Mouse (Mus musculus): Measurements from ENCODE around the gene Tysnd1. TPM values are rescaled to one million over a fixed set of nuclear protein-coding genes. Genes with fewer than 3 reads are reported as not detected.

Tysnd1 gene
- polyA plus RNA-seq, 1 experiment from 2014 or later: 37.1 TPM

DNA sequence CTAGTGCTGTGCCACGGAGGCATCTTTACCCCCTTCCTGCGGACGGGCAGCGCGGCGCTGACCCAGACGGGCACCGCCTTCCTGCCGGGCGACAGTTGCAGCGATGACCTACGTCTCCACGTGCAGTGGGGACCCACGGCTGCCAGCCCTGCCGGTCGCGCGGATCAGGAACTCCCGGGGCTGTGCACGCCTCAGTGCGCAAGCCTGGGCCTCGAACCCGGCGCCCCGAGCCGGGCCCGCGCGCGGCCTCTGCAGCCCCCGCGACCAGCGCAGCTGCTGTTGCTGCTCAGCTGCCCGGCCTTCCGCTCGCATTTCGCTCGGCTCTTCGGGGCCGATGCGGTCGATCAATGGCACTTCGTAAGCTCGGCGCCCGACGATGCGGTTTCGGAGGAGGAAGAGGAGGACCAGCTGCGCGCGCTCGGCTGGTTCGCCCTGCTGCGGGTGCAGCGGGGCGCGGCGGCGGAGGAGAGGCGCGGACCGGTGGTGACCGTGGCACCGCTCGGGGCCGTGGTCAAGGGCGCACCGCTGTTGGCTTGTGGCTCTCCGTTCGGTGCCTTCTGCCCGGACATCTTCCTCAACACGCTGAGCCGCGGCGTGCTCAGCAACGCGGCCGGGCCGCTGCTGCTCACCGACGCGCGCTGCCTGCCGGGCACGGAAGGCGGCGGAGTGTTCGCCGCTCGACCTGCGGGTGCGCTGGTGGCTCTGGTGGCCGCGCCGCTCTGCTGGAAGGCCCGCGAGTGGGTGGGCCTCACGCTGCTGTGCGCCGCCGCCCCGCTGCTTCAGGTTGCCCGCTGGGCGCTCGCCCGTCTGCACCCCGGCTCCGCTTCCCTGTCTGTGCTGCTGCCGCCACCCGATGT is 617 bp downstream of the Tysnd1 start:
- Histone ChIP-seq H3K4me1 (replicated peaks) (peaks cover 21% of the 10 kb centered on the region), H3K36me3 (peaks cover 24% of the 10 kb centered on the region), H3K27me3 (no peaks in the 10 kb centered on the region), H3K9me3 (no peaks in the 10 kb centered on the region), H3K9ac (peak overlapping the region; percentile 80), H3K4me3 (peak overlapping the region; percentile 74), H3K4me2 (peak overlapping the region; percentile 100), H3K27ac (replicated peaks) (peak overlapping the region; percentile 74)
- WGBS: under 1% methylated on average over 91 of the region's 111 CpGs
- peak; percentile 46 for ATAC-seq (ENCODE audit: low FRiP score, low read depth)

- H3K9ac ChIP-seq: peak overlapping the region; percentile 80
- ATAC-seq (ENCODE audit: low FRiP score, low read depth): no peak
- WGBS: 14% methylated on average over 19 of the region's 19 CpGs
These were observed 1.2 kb downstream of the Tysnd1 start for GRCm38 (mm10) chr10:61696560-61696823.

DNA sequence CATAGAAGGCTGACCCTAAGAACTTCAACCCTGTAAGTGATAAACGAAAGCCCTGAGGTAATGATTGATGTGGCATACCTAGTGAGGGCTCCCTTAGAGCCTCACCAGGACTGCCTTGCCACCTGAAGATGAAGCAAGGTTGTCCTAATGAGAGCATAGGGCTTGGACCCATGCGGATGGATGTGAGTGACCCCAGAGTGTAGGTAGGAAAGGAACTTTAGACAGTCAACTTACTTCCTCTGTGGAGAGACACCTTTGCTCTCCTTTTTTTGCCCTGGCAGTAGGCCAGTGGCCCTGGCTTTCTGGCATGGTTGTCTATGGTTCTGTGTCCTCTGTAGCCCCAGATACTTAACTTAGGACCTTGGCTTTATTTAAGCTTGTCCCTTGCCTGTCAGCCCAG is 1.7 kb downstream of the Tysnd1 start:
- Histone ChIP-seq H3K9me3 (no peaks in the 10 kb centered on the region), H3K4me2 (peak overlapping the region; percentile 100), H3K27me3 (no peaks in the 10 kb centered on the region), H3K4me3 (peak overlapping the region; percentile 74), H3K36me3 (peaks cover 19% of the 10 kb centered on the region), H3K9ac (peak overlapping the region; percentile 80; the same call in 1 of the 2 replicates), H3K4me1 (replicated peaks) (peaks cover 21% of the 10 kb centered on the region), H3K27ac (replicated peaks) (no peak overlapping the region)
- no peak for ATAC-seq (ENCODE audit: low FRiP score, low read depth)
- WGBS: 96% methylated on average over 2 of the region's 2 CpGs

More at GRCm38 (mm10) chr10:61696560-61696823, 1.2 kb downstream of the Tysnd1 start:
- Histone ChIP-seq H3K36me3 (peaks cover 18% of the 10 kb centered on the region), H3K4me1 (replicated peaks) (peaks cover 21% of the 10 kb centered on the region), H3K27ac (replicated peaks) (no peak overlapping the region), H3K27me3 (no peaks in the 10 kb centered on the region), H3K4me3 (peak overlapping the region; percentile 74), H3K9me3 (no peaks in the 10 kb centered on the region), H3K4me2 (peak overlapping the region; percentile 100)

DNA sequence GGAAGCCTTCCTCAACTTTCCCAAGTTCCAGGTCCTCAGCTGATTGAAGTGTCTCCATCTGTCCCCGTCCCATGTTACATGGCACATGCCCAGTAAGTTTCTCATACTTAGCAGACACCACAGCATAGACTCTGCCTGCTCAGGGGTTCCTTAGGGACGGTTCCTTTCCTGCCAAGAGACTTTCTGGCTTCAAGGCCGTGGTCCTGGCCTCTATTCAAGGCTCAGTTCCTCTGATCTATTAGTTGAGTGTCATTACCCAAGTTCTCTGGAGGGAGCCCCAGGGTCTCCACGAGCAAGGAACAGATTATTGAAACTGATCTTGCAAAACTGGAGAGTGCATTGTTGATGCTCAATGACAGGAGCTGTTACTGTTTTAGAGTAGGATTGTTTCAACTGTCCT is 9.3 kb downstream of the Tysnd1 start:
- Histone ChIP-seq H3K4me1 (replicated peaks) (no peaks in the 10 kb centered on the region), H3K4me3 (no peak overlapping the region), H3K9me3 (no peaks in the 10 kb centered on the region), H3K27me3 (no peaks in the 10 kb centered on the region), H3K27ac (replicated peaks) (no peak overlapping the region), H3K4me2 (no peak overlapping the region), H3K9ac (no peak overlapping the region), H3K36me3 (peaks cover 19% of the 10 kb centered on the region)
- 88% methylated on average over 4 of the region's 4 CpGs for WGBS
- no peak for ATAC-seq (ENCODE audit: low FRiP score, low read depth)

- Histone ChIP-seq H3K4me2 (no peak overlapping the region), H3K9ac (no peak overlapping the region), H3K4me3 (no peak overlapping the region), H3K4me1 (replicated peaks) (no peaks in the 10 kb centered on the region), H3K36me3 (peaks cover 17% of the 10 kb centered on the region), H3K9me3 (no peaks in the 10 kb centered on the region), H3K27ac (replicated peaks) (no peak overlapping the region), H3K27me3 (no peaks in the 10 kb centered on the region)
- whole genome bisulfite sequencing: 80% methylated on average over 6 of the region's 6 CpGs
- ATAC-seq (ENCODE audit: low FRiP score, low read depth): no peak
These were observed 11.4 kb downstream of the Tysnd1 start for GRCm38 (mm10) chr10:61706412-61707375.

- H3K4me2 ChIP-seq: no peak overlapping the region
- ATAC-seq (ENCODE audit: low FRiP score, low read depth): no peak
- H3K9me3 ChIP-seq: no peaks in the 10 kb centered on the region
- H3K36me3 ChIP-seq: no peaks in the 10 kb centered on the region
- H3K4me1 ChIP-seq (replicated peaks): peaks cover 8% of the 10 kb centered on the region; the same call in 1 of the 2 replicates
- H3K4me3 ChIP-seq: no peak overlapping the region
- H3K9ac ChIP-seq: no peak overlapping the region
- 76% methylated on average over 3 of the region's 3 CpGs for whole genome bisulfite sequencing
- H3K27ac ChIP-seq (replicated peaks): no peak overlapping the region
- 0 out of 2 replicates have a peak, but pooled peaks cover 4% of the 10 kb centered on the region for H3K27me3 ChIP-seq
These were observed 18.3 kb downstream of the Tysnd1 start for GRCm38 (mm10) chr10:61713601-61714000.

DNA sequence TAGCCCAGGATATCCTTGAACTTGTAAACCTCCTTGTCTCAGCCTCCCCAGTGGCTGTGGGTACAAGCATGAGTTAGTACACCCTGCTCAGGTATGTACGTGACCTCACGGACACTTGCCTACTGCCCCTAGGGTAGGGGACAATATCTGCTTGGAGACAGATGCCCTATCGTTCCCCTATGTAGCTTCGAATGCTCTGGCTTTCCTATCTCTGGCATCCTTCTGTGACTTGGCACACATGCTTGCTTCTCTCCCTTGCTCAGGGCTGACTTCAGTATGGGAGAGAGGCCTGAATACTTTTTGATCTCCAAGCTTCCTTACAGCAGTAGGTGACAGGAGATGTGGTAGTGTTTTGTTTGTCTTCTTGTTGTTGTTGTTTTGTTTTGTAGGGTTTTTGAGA is 18.8 kb downstream of the Tysnd1 start:
- Histone ChIP-seq H3K4me3 (no peak overlapping the region), H3K4me2 (no peak overlapping the region), H3K9me3 (no peaks in the 10 kb centered on the region), H3K27me3 (0 out of 2 replicates have a peak, but pooled peaks cover 4% of the 10 kb centered on the region), H3K36me3 (no peaks in the 10 kb centered on the region), H3K27ac (replicated peaks) (no peak overlapping the region), H3K9ac (no peak overlapping the region), H3K4me1 (replicated peaks) (peaks cover 8% of the 10 kb centered on the region; the same call in 1 of the 2 replicates)
- ATAC-seq (ENCODE audit: low FRiP score, low read depth): no peak
- WGBS: 95% methylated on average over 4 of the region's 4 CpGs

- H3K27ac ChIP-seq (replicated peaks): no peak within 1 kb of the TSS
- WGBS: 14% methylated on average over 30 of the region's 36 CpGs
- ATAC-seq (ENCODE audit: low FRiP score, low read depth): peak; percentile 81
These were observed 19.6 kb downstream of the Tysnd1 start, which contains the start of gene Aifm2 for GRCm38 (mm10) chr10:61714771-61715461. Aifm2 (plus strand) TSS chr10:61715263.

GRCm38 (mm10) chr10:61715462-61715837 is 20.1 kb downstream of the Tysnd1 start:
- 6% methylated on average over 11 of the region's 11 CpGs for WGBS
- no peaks in the 10 kb centered on the region for H3K9me3 ChIP-seq
- H3K9ac ChIP-seq: peak overlapping the region; percentile 48
- peaks cover 8% of the 10 kb centered on the region; the same call in 1 of the 2 replicates for H3K4me1 ChIP-seq (replicated peaks)
- H3K4me2 ChIP-seq: peak overlapping the region; percentile 77
- peak overlapping the region; percentile 45 for H3K4me3 ChIP-seq
- ATAC-seq (ENCODE audit: low FRiP score, low read depth): peak; percentile 66; the same call in 1 of the 2 replicates
- H3K27me3 ChIP-seq: 0 out of 2 replicates have a peak, but pooled peaks cover 4% of the 10 kb centered on the region
- H3K36me3 ChIP-seq: no peaks in the 10 kb centered on the region
- no peak overlapping the region for H3K27ac ChIP-seq (replicated peaks)

More at GRCm38 (mm10) chr10:61714771-61715461, 19.6 kb downstream of the Tysnd1 start, which contains the start of gene Aifm2:
- Histone ChIP-seq H3K27me3 (0 out of 2 replicates have a peak, but pooled peaks cover 4% of the 10 kb centered on the region), H3K9me3 (no peaks in the 10 kb centered on the region), H3K36me3 (no peaks in the 10 kb centered on the region), H3K4me1 (replicated peaks) (peaks cover 8% of the 10 kb centered on the region; the same call in 1 of the 2 replicates), H3K4me2 (peak within 1 kb of the TSS; percentile 77), H3K4me3 (peak within 1 kb of the TSS; percentile 45), H3K9ac (peak within 1 kb of the TSS; percentile 48)

DNA sequence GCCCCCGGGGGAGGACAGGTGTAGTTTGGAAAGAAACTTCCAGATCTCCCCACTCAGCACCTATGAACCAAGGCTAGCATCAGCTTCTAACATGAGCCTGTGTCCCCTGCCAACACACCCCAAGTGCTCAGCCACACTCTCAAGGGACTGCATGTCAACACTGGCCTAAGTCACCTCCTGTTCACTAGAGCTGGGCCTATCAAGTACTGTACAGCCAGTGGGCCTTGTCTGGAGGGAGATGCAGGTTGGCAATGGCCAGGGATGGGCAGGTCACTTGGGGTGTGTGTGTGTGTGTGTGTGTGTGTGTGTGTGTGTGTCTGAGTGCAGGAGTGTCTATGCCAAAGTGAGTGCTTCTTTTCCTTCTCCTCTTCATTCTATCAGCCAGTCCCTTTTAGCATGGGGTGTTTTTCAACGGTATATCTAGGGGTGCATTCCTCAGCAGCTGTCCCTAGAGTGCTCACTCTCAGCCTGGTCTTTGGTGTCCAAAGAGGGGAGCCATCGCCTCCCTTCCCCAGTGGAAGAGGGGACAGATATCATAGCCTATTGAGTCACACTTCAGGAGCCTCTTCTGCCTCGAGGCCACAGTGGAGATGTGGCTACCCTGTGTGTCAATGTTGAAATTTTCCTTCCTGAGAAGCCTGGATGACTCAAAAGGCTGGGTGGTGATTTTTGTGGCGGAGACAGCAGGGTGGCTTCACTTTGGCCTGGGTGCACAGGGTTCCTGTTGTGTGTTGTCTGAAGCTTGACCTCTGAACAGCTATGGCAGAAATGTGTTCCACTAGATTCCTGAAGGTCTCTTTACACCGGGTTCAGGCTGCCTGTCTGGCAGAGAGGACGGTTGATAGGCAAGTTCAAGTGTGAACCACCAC is 20.9 kb downstream of the Tysnd1 start:
- peak overlapping the region; percentile 77 for H3K4me2 ChIP-seq
- 74% methylated on average over 7 of the region's 7 CpGs for WGBS
- peak; percentile 20; the same call in 1 of the 2 replicates for ATAC-seq (ENCODE audit: low FRiP score, low read depth)
- no peaks in the 10 kb centered on the region for H3K9me3 ChIP-seq
- no peaks in the 10 kb centered on the region for H3K36me3 ChIP-seq
- H3K9ac ChIP-seq: no peak overlapping the region
- H3K27ac ChIP-seq (replicated peaks): no peak overlapping the region
- H3K4me3 ChIP-seq: peak overlapping the region; percentile 45
- H3K4me1 ChIP-seq (replicated peaks): peaks cover 8% of the 10 kb centered on the region; the same call in 1 of the 2 replicates
- 0 out of 2 replicates have a peak, but pooled peaks cover 4% of the 10 kb centered on the region for H3K27me3 ChIP-seq
